Mouse (Mus musculus) spleen, postnatal 36 days (tissue): ENCODE data around the gene Gpx5.
A peak's percentile ranks its signal among the peaks of the same experiment; 100 is the strongest.

Experiments
- DNase-seq, 2 experiments: peaks; one replicate each; pipeline ENCODE4 v3.0.0; 2022; ENCODE audit warnings: low spot score in 2 of 2, mixed read lengths in 1 of 2

The Gpx5 gene

GRCm38 (mm10) chr13:21292631-21293030 is at the start of gene Gpx5:
Gpx5 (minus strand) TSS chr13:21292731.
- no peak for DNase-seq

GRCm38 (mm10) chr13:21327424-21327823 is 34.9 kb upstream of the Gpx5 start:
- no peak for DNase-seq

- peak; percentile 13 to 24 for DNase-seq
Measured at GRCm38 (mm10) chr13:21326657-21327211, 34.2 kb upstream of the Gpx5 start.

GRCm38 (mm10) chr13:21326191-21326590 is 33.7 kb upstream of the Gpx5 start:
- no peak for DNase-seq

GRCm38 (mm10) chr13:21323405-21323804 is 30.9 kb upstream of the Gpx5 start:
- no peak for DNase-seq

- no peak for DNase-seq
Measured at GRCm38 (mm10) chr13:21322509-21323375, 30.2 kb upstream of the Gpx5 start.

- DNase-seq = no peak
Measured at GRCm38 (mm10) chr13:21321890-21322494, 29.5 kb upstream of the Gpx5 start.

GRCm38 (mm10) chr13:21320262-21320661 is 27.7 kb upstream of the Gpx5 start:
- no peak for DNase-seq

- no peak for DNase-seq
Measured at GRCm38 (mm10) chr13:21313903-21314302, 21.4 kb upstream of the Gpx5 start.

GRCm38 (mm10) chr13:21312854-21313253 is 20.3 kb upstream of the Gpx5 start:
- no peak for DNase-seq

GRCm38 (mm10) chr13:21311926-21312325 is 19.4 kb upstream of the Gpx5 start, which contains the start of gene Gpx6:
Gpx6 (plus strand) TSS chr13:21312125.
- no peak for DNase-seq

- no peak for DNase-seq
Measured at GRCm38 (mm10) chr13:21309788-21310187, 17.3 kb upstream of the Gpx5 start.

GRCm38 (mm10) chr13:21304483-21305066 is 12.0 kb upstream of the Gpx5 start:
- DNase-seq = no peak

GRCm38 (mm10) chr13:21298557-21298956 is 6.0 kb upstream of the Gpx5 start:
- no peak for DNase-seq

GRCm38 (mm10) chr13:21279559-21279958 is 13.0 kb downstream of the Gpx5 start:
- peak; percentile 57 to 75 for DNase-seq

GRCm38 (mm10) chr13:21279076-21279475 is 13.5 kb downstream of the Gpx5 start:
- DNase-seq = no peak

- no peak for DNase-seq
Measured at GRCm38 (mm10) chr13:21276551-21276950, 16.0 kb downstream of the Gpx5 start.

GRCm38 (mm10) chr13:21275815-21276550 is 16.5 kb downstream of the Gpx5 start:
- peak; percentile 20 to 31 for DNase-seq

- DNase-seq = no peak
Measured at GRCm38 (mm10) chr13:21275021-21275814, 17.3 kb downstream of the Gpx5 start.

- no peak for DNase-seq
Measured at GRCm38 (mm10) chr13:21268262-21268661, 24.3 kb downstream of the Gpx5 start.

- DNase-seq = no peak
Measured at GRCm38 (mm10) chr13:21267541-21267940, 25.0 kb downstream of the Gpx5 start.
